Mouse (Mus musculus): ENCODE results near the gene Gtf2ird2.

Gtf2ird2 gene

DNA sequence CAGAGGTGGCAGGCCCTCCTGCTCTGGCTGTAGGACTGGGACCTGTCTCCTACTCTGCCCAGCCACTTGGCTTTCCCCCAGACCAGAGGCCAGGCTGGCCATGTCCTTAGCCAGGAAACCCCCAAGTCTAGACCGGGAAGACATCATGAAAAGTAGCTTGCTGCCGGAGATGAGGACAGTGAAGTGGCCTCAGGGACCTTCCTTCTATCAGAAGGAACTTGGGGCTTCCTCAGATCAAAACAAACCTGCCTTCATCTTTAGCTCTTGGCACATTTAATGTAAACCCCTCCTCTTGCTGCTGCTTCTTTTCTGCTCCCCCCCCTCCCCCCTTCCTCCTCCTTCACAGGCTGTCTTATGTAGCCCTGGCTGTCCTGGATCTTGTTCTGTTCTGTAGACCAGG, 50.4 kb downstream of the Gtf2ird2 start:
- no peak for DNase-seq (ENCODE audit: low spot score in 2 of 2)

DNA sequence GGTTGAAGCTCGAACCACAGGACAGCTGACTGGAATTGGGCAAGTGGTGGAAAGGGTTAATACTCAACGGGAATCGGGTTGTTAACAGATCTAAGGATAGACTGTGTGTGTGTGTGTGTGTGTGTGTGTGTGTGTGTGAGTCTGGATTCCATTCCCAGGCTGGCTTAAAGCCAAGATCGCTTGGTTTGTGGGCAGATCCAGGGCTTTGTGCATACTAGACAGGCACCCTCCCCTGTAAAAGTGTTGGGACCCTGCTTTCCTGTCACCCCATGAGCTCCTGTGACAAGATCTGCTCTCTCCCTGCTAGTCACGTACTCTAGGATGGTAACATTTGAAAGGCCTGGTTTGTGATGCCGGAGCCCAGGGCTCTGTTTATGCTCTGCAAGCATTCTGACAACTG, 51.3 kb downstream of the Gtf2ird2 start:
- no peak for DNase-seq (ENCODE audit: low spot score in 2 of 2)

DNA sequence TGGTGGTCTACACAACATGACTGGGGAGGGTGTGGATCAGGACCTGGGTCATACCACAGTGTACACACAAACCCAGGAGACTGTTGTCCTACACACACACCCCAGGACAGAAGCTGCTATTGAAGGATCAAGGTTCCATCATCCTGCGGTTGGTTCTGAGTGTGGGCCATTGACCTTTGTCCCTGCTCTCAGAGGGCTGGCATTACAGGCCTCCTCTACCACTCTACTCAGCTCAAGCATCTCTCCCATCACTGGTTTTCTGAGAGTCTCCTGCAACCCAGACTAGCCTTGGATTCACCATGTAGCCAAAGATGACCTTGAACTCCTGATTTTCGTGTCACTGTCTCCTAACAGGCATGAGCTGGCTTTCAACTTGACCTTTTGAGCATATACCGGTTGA, 52.4 kb downstream of the Gtf2ird2 start:
- DNase-seq (ENCODE audit: low spot score in 2 of 2): no peak

DNA sequence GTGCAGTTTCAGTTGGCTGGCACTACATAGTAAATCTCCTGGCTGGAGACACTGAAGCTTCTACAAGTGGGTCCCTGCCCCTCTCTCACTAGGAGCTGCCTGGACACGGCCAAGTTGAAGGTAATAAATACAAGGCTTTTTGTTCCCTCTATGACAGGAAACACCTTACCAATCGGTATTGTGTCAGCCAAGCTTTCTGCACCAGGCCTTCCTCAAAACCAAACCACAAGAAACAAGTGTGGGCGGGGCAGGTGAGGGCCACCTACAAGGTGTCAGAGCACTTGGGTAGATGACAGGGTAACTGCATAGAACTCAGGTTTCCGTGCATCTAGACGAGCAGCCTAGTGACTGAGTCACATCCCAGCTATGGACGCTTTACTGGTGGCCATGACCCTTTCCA, 53.0 kb downstream of the Gtf2ird2 start:
- DNase-seq (ENCODE audit: low spot score in 2 of 2): peak in 1 of 2 experiments; percentile 82

DNA sequence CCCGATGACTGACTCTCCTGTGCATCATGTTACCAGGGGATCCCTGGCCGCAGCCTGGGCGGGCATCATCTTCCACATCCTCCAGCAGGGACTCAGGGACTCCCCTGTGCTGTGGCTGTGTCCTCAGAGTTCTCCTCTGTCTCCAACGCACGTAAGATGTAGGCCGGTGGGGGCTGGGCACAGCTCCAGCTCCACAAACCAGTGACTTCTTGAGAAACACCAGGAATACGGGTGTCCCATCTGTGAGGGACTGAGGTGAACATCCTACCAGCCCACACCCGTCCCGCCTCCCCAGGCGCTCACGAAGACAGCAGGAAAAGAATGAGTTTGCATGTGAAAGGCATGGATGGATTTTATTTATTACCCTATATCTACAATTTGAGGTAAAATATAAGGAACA, 53.7 kb downstream of the Gtf2ird2 start:
- no peak for DNase-seq (ENCODE audit: low spot score in 2 of 2)

DNA sequence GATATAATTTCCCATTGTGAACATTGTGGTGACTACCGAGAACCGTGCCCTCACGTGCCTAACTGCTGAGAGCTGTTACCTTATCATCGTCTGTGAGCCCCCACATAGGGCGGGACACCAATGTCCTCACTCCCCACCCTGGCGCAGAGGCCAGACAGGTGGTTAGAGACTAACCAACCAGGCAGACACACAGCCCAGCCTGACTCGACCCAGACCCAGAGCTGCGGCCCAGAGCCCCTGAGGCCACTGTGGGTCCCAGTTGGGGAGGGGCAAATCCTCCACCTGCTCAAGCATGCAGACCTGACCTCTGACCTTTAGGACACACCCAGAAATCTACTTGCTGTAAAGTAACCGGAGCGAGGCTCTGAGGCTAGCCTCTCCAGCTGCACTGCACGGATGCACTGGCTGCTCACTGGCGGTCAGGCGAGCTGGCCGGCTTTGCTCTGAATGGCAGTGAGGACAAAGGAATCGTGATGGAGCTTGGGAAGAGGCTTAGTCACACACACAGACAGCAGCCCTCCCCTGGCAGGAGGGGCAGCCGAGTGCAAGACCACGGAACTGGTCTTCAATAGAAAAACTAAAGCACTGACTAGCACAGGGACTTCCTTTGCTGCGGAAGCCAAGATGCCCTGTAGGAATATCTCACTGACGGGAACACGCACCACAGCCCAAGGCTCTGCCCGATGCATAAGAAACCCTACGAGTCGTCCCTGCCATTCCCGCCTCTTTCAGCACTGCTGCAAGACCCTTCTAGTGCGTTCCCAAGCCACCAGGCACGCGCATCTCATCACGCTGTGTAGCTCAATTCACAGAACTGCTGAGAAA, 54.3 kb downstream of the Gtf2ird2 start:
- no peak for DNase-seq (ENCODE audit: low spot score in 2 of 2)

DNA sequence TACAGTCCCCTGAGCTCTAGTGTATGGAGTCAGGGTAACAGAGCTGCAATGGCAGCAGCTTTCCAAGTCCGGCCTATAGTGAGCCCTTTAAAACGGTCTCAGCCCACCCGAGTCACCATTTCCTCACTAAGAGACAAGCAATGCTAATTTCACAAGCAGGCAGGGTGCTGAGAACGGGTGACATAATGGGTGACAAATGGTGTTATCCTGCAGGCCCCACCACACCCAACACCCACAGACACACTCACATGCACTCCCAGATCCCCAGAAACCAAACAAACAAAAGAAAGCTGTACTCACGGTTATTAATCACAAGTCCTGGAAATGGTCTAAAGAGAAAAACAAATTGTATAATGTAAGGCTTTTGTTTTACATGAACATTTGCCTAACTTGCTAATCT, 58.0 kb downstream of the Gtf2ird2 start:
- DNase-seq (ENCODE audit: low spot score in 2 of 2): no peak

DNA sequence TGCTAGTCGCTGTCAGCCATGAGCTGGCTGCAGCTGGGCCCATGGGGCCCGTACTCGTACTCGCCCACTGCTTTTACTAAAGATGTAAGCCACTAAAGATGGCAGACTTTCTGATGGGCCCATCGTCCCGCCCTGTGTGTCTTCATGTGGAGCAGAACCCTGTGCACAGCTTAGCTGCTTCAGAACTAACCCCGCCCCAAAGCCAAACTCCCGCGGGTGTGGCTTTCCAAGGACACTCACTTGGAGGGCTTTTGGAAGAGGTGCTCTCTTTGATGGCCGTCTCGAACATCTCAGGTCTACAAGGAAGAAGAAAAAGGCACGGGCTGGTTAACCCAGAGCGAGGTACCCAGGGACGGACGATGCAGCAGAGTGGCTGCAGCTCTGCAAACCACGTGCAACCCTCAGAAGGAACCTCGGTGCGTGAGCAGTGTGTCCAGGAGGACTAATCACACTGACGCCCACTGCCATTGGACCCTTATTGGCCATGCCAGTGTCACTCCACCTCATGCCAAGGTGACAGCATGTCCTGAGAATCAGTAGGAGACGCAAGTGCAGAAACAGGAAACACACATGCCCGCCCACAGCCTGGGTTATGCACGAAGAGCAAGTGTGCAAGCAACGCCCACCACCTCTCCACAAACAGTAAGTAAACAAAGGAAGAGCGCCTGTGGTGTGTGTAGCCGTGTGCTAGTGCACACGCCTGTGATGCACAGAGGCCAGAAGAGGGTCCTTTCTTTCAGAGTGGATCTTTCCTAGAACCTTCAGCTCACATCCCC, 60.0 kb downstream of the Gtf2ird2 start:
- DNase-seq (ENCODE audit: low spot score in 2 of 2): no peak

DNA sequence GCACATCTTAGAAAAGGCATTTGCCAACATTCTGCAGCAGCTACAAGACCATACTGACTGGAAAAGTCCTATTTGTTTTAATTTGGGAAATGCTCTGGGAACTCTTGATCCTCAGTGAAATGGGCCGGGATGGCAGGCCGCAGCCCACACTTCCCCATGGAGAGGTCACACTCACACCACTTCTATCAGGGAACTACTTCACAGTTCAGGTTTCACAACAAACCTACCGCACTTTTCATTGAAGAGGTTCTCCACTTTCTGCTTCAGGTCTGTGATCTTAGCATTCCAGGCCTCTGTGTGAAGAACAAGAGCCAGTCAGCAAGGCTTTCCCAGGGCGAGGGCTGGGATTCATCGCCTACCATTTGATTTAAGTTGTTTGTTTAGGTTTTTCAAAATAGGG, 61.1 kb downstream of the Gtf2ird2 start:
- DNase-seq (ENCODE audit: low spot score in 2 of 2): no peak

DNA sequence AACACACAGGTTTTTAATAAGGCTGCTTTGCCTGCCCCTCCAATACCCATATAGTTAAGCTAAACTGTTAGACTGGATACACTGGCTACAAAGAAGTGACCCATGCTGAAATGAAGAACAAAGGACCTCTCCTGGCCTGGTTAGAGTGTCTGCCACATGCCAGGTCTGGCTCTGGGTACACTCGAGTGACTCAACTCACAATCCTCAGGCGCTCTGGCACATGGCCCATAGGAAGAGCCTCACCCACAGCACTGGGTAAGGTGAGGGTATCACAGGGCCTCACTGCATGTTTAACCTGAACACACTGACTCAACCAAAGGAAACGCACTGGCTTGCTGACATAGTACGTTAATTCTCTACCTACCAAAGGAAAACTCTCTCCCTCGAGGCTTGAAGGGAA, 62.3 kb downstream of the Gtf2ird2 start:
- no peak for DNase-seq (ENCODE audit: low spot score in 2 of 2)

DNA sequence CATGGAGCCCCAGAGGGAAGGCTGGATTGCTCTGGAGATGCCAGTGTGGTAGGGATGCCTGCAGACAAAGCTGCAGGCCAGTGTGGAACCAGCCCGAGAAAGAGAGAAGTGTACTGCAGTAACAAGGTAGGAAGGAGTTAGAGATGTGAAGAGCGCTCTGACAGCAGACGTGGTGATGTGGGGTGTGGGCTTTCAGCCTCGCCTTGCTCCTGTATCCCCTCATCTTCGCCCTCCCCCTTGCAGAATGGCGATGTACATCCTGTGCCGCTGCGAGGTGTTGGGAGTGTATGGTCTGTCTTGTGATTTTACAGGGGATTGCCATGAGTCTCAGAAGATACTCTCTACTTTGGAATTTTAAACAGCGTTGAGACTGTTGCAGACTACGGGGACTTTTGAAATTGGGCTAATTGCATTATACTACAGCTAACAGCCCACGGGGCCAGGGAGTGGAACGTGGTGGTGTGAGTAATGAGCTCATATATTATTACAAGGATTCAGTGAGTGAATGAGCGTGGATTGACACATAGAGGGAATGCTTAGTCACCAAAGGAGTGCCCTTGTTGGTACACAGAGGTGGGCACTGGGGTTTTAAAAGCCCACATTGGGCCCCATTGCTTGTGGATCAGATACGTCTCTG, 64.9 kb downstream of the Gtf2ird2 start:
- no peak for DNase-seq (ENCODE audit: low spot score in 2 of 2)

DNA sequence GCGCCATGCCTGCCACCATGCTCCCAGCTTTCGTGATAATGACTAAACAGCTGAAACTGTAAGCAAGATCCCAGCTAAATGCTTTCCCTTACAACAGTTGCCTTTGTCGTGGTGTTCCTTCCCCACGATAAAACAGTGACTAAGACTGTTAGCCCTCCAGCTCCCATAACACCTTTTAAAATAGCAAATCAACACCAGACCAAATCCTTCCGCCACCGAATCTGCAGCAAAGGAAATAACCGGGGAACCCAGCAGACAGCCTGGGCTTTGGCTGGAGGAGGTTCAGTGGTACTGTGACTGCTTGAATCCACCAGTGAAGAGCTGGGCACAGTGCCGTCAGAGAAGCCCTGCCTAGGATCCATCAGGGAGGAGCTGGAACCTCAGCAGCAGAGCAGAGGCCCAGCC, 65.4 kb downstream of the Gtf2ird2 start:
- no peak for DNase-seq (ENCODE audit: low spot score in 2 of 2)

DNA sequence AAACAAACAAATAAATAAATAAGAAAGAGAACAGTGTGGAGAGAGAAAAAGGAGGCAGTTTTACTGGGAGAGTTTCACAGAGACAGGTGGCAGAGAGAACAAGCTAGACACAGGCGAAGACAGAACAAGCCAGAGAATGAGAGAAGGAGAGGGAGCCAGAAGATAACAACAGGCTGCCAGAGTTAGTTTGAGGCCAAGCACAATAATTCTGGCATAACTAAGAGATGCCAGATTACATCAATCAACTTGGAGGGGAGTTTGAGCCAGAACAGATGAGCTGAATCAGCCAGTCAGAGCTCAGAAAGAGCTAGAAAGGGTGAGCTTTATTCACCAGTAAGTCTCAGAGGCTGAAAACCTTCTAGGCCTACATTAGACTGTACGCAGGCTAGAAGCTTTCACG, 66.8 kb downstream of the Gtf2ird2 start:
- no peak for DNase-seq (ENCODE audit: low spot score in 2 of 2)

DNA sequence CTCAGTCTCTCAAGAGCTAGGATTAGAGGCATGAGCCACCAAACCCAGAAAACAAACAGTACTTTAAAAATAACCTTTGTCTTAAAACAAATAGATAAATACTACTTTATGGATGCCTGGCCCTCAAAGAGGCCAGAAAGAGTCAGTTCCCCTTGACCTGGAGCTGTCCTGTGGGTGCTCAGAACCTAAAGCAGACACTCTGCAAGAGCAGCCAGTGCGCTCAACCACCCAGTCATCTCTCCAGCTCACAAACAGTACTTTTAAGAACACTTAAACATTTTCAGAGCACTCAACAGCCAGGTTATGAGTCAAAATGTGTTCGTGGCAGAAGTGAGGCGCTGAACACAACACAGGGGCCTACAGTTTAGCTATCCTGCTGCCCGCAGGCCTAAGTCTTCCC, 67.3 kb downstream of the Gtf2ird2 start:
- DNase-seq (ENCODE audit: low spot score in 2 of 2): no peak

DNA sequence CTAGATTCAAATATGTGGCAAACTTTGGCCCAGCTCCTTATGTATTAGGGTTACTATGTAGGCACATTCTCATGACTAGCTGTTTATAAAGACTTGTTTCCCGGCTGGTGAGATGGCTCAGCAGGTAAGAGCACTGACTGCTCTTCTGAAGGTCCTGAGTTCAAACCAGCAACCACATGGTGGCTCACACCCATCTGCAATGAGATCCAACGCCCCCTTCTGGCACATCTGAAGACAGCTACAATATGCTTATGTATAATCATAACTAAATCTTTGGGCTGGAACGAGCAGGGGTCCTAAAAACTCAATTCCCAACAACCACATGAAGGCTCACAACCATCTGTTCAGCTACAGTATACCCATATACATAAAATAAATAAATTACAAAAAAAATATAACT, 70.0 kb downstream of the Gtf2ird2 start:
- no peak for DNase-seq (ENCODE audit: low spot score in 2 of 2)

DNA sequence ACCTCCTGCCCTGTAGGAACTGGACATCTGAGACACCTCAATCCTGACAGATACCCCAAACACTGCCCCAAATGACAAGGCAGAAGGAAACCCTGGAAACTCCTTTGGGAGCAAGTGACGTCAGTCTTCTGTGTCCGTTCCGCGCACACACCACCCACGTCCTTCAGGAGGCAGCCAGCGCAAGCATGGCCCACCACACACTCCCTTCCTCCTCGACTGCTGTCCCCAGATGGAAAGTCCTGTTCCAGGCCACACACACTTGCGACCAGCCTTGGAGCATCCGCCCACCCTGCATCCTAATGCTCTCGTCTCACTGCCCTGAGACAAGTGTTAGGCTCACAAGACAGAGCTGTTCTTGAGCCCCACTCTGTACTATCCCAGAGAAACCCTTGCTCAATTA, 71.5 kb downstream of the Gtf2ird2 start:
- no peak for DNase-seq (ENCODE audit: low spot score in 2 of 2)

DNA sequence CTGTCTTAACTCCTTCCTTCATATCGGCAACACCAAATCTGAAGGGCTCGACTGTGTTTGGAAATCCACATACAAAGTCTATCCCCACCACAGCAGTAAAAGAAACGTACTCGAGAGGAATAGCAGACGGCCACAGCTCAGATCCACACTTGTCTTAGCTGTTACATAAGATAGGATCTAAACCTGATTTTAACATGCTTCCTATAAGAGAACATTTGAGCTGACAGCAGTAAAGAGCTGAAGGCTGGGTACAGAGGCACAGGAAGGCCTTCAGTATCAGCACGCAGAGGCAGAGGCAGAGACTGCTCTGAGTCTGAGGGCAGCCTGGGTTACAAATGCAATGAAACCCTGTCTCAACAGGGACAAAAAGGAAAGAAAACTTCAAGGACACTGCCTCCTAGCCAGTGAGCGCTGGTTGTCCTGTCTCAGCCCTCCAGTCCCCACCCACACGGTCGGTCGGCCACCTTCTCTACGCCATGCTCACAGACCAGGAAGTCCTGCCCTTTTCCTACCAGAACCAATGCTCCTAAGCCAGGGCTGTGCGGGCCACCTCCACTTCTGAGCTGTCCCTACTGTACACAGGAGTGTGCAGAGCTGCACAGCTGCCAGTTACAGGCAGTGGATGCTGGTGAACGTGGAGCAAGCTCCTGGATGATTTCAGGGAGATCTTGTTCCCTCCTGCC, 73.7 kb downstream of the Gtf2ird2 start:
- DNase-seq (ENCODE audit: low spot score in 2 of 2): no peak

DNA sequence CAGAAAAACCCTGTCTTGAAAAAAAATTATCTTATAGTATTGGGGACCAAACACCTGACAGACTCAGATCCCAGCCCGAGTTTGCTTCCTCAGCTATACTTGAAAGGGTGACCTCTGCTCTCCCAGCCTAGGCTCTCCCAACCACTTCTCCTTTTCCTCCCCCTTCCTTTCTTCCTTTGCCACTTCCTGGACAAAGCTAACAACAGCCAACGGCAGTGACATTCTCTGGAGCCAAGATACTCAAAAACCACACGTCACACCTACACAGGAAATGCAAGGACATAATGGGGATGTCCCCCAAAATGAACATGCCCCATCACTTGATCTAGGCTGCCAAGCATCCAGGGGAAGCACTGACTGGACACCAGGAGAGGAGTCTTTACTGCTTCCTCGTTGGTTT, 74.6 kb downstream of the Gtf2ird2 start:
- DNase-seq (ENCODE audit: low spot score in 2 of 2): no peak

DNA sequence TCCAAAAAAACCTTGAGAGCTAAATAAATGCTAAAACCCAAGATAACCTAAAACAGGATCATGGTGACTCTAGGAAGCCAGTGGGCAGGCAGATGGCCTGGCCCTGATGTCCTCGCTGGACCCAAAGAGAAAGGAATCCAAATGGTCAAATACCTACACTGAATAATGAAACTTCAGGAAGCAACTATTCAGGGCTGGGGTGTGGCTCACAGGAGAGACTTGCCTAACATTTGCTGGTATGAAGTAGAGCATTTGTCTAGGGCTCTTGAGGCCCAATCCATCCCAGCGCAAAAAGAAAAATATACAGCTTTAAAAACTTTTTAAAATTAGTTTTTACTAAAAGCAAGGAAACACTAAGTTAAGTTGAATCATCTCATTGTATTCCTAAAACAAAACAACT, 75.1 kb downstream of the Gtf2ird2 start:
- DNase-seq (ENCODE audit: low spot score in 2 of 2): no peak

DNA sequence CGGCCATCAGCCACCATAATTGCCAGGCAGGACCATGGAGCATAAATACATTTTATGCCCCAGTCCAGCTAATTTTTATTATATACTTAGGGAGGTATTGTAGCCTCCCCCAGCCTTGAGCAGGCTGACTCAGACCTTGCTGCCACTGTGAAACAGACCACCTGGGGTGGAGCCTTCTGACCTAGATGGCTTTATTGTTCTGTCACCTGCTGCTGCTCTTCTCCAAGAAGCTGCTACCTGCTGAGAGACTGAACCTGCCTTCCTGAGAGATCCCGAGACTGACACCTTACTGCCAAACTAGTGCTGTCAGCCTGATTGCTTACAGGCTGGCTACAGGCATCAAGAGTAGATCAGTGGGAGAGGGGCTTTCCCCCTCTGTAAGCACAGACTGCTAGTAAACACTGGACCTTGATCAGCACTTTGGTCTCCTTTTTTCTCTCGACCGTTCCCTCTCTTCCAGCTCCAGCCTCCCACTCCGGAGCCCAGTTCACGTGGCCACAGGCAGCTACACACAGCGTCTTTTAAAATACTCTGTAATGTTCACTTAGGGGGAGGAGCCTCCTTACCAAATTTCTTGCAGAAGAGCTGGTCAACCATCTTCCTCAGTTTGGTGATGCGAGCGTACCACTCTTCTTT, 76.3 kb downstream of the Gtf2ird2 start:
- DNase-seq (ENCODE audit: low spot score in 2 of 2): no peak

DNA sequence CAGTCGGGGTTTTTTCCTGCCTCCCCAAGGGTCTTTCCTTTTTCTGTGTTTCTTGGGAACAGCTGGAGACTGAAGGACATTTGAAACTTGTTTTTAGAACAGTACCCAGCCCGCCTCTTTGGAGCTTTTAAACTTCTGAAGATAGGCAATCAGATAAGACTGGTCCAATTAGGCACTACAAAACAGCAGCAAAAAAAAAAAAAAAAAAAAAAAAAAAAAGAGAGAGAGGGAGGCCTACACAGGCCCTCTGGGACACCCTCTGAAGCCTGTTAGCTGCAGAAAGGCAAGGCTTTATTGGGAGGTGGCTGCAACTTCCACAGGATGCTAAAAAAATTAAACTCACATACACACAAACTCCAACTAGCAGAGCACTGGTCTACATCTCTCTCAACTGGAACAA, 82.1 kb downstream of the Gtf2ird2 start:
- no peak for DNase-seq (ENCODE audit: low spot score in 2 of 2)

DNA sequence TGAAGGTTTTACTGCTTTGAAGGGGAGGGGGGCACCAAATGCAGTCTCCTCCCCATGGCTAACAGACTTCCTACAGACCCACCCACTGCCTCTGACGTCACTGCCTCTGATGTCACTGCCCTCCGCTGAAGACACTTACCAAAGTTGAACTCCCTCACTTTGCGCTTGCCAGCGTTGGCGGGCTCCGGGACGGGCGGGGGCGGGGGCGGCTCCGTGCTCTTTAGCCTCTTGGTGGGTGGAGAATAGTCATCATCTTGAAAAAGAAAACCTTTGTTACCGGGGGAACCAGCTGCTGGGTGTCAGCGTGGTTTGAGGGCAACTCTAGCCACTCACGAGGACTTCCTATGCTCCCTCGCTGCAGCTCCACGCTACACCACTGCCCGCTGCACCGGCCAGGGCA, 82.6 kb downstream of the Gtf2ird2 start:
- DNase-seq (ENCODE audit: low spot score in 2 of 2): peak in 1 of 2 experiments; percentile 41

Data from spleen, postnatal 10 days (tissue).